Mouse (Mus musculus) megakaryocyte, embryonic 14.5 days (primary cell): ENCODE data around the gene Dnajc16.

Source experiments
- FLI1 ChIP-seq: IDR thresholded peaks from 2 replicates; pipeline ENCODE4 v1.6.1; 2012; ENCODE audit warnings: low read length, inconsistent platforms, mixed read lengths
- GATA1 ChIP-seq: IDR thresholded peaks from 3 replicates; pipeline ENCODE4 v1.6.1; 2012; ENCODE audit warnings: mixed read lengths, low read length, inconsistent platforms, borderline replicate concordance

DNA sequence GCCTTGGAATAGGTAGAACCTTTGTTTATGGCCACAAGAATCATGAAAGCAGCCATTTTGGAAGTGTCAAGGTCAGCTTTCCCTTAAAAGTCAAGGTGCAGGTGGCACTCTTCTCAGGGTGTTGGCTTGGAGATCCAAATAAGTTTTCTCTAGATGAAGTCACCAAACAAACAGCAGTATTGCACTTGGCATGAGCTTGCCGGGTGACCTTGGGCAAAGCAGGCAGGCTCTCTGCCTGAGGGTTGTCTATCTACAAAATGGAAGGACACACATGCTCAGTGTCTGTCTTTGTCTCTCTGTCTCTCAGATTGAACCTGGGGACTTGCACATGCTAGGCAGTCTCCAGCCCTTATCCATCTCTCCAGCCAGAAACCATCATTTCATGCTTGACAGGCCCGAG lies 36.7 kb upstream of the Dnajc16 start:
- TF ChIP-seq GATA1: no peak
- no peak for TF ChIP-seq FLI1
